Mouse (Mus musculus): ENCODE measurements at regions not wholly inside any gene's neighbourhood (a gene's known extent, or its start where the extent isn't known, plus 50 kb on each side); places are given as distances from the start of the nearest gene placed in this dataset.

GRCm38 (mm10) chr2:50003866-50004265 lies 62.4 kb upstream of the Lypd6 start:
- H3K27me3 ChIP-seq (ENCODE audit: control insufficient read depth, insufficient read depth, insufficient read length) = no peaks in the 10 kb centered on the region
- no peak overlapping the region for H3K4me2 ChIP-seq (ENCODE audit: low read depth)
- H3K79me2 ChIP-seq (ENCODE audit: control insufficient read depth, insufficient read depth) = no peaks in the 10 kb centered on the region
- H3ac ChIP-seq (ENCODE audit: control insufficient read depth, insufficient read length) = no peak overlapping the region
- no peak overlapping the region for H3K4me3 ChIP-seq
- no peaks in the 10 kb centered on the region for H3K36me3 ChIP-seq (ENCODE audit: control insufficient read depth, insufficient read depth)
- TF ChIP-seq SRF (IDR thresholded peaks at IDR 0.05; ENCODE audit: control insufficient read depth, insufficient read length, low read depth) (no peak), MAX (IDR thresholded peaks at IDR 0.05; ENCODE audit: low read depth) (no peak), E2F4 (IDR thresholded peaks at IDR 0.05; ENCODE audit: insufficient read depth) (no peak), MYOD1 (IDR thresholded peaks at IDR 0.05; ENCODE audit: control insufficient read depth in 1 of 3, insufficient read length in 2 of 3, low read depth in 2 of 3) (no peak), CEBPB (IDR thresholded peaks at IDR 0.05; ENCODE audit: insufficient read depth, poor library complexity, severe bottlenecking) (no peak), USF1 (IDR thresholded peaks at IDR 0.05; ENCODE audit: low read depth) (no peak), TCF12 (IDR thresholded peaks at IDR 0.05; ENCODE audit: insufficient read depth, poor library complexity, severe bottlenecking) (no peak), POLR2AphosphoS2 (IDR thresholded peaks at IDR 0.05; ENCODE audit: insufficient read length, low read depth) (no peak), MYOG (IDR thresholded peaks at IDR 0.05; ENCODE audit: control insufficient read depth in 1 of 3, insufficient read depth in 1 of 3, insufficient read length in 2 of 3, low read depth in 2 of 3) (no peak), TCF3 (IDR thresholded peaks at IDR 0.05; ENCODE audit: insufficient read length, low read depth) (no peak), REST (IDR thresholded peaks at IDR 0.05; ENCODE audit: insufficient read depth, insufficient read length) (no peak), POLR2A (IDR thresholded peaks at IDR 0.05; ENCODE audit: insufficient read length, low read depth) (no peak)

- Histone ChIP-seq H3ac (ENCODE audit: control insufficient read depth, insufficient read length) (no peak overlapping the region), H3K79me2 (ENCODE audit: control insufficient read depth, insufficient read depth) (no peaks in the 10 kb centered on the region), H3K27me3 (ENCODE audit: control insufficient read depth, insufficient read depth, insufficient read length) (no peaks in the 10 kb centered on the region), H3K36me3 (ENCODE audit: control insufficient read depth, insufficient read depth) (no peaks in the 10 kb centered on the region), H3K4me3 (no peak overlapping the region), H3K4me2 (ENCODE audit: low read depth) (no peak overlapping the region)
- TF ChIP-seq POLR2AphosphoS2 (IDR thresholded peaks at IDR 0.05; ENCODE audit: insufficient read length, low read depth) = no peak
- no peak for TF ChIP-seq USF1 (IDR thresholded peaks at IDR 0.05; ENCODE audit: low read depth)
- TF ChIP-seq POLR2A (IDR thresholded peaks at IDR 0.05; ENCODE audit: insufficient read length, low read depth) = no peak
- TF ChIP-seq MYOD1 (IDR thresholded peaks at IDR 0.05; ENCODE audit: control insufficient read depth in 1 of 3, insufficient read length in 2 of 3, low read depth in 2 of 3) = no peak
- TF ChIP-seq E2F4 (IDR thresholded peaks at IDR 0.05; ENCODE audit: insufficient read depth) = no peak
- TF ChIP-seq SRF (IDR thresholded peaks at IDR 0.05; ENCODE audit: control insufficient read depth, insufficient read length, low read depth) = no peak
- no peak for TF ChIP-seq MAX (IDR thresholded peaks at IDR 0.05; ENCODE audit: low read depth)
- TF ChIP-seq TCF12 (IDR thresholded peaks at IDR 0.05; ENCODE audit: insufficient read depth, poor library complexity, severe bottlenecking) = no peak
- no peak for TF ChIP-seq REST (IDR thresholded peaks at IDR 0.05; ENCODE audit: insufficient read depth, insufficient read length)
- TF ChIP-seq TCF3 (IDR thresholded peaks at IDR 0.05; ENCODE audit: insufficient read length, low read depth) = no peak
- no peak for TF ChIP-seq CEBPB (IDR thresholded peaks at IDR 0.05; ENCODE audit: insufficient read depth, poor library complexity, severe bottlenecking)
Measured at GRCm38 (mm10) chr2:50004674-50005527, 61.3 kb upstream of the Lypd6 start.

- no peak overlapping the region for H3K4me2 ChIP-seq (ENCODE audit: low read depth)
- TF ChIP-seq E2F4 (IDR thresholded peaks at IDR 0.05; ENCODE audit: insufficient read depth) (no peak), MYOD1 (IDR thresholded peaks at IDR 0.05; ENCODE audit: control insufficient read depth in 1 of 3, insufficient read length in 2 of 3, low read depth in 2 of 3) (no peak), POLR2A (IDR thresholded peaks at IDR 0.05; ENCODE audit: insufficient read length, low read depth) (no peak)
- H3K79me2 ChIP-seq (ENCODE audit: control insufficient read depth, insufficient read depth) = no peaks in the 10 kb centered on the region
- H3K27me3 ChIP-seq (ENCODE audit: control insufficient read depth, insufficient read depth, insufficient read length) = no peaks in the 10 kb centered on the region
- no peaks in the 10 kb centered on the region for H3K36me3 ChIP-seq (ENCODE audit: control insufficient read depth, insufficient read depth)
- no peak overlapping the region for H3K4me3 ChIP-seq
- no peak overlapping the region for H3ac ChIP-seq (ENCODE audit: control insufficient read depth, insufficient read length)
Measured at GRCm38 (mm10) chr2:50008282-50008681, 57.9 kb upstream of the Lypd6 start.

DNA sequence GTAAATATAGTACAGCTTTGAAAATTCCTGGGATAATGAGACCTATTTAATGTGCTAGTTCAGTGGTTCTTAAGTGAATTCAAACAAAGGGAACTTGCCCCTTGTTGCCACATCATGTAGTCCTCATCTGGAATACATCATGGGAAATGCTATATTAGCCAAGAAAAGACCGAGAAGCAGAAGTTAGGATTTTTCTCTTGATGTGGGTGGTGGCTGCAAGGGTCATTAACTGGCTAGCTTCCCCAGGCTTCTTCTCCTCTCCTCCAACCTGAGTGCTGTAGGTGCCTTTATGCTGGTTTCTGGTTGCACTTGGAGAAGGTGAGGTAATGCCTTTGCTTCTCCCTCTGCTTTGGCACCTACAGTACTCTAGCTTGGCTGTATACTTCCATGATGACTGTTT lies 55.8 kb upstream of the Lypd6 start:
- Histone ChIP-seq H3K4me2 (ENCODE audit: low read depth) (no peak overlapping the region), H3K36me3 (ENCODE audit: control insufficient read depth, insufficient read depth) (no peaks in the 10 kb centered on the region), H3K27me3 (ENCODE audit: control insufficient read depth, insufficient read depth, insufficient read length) (no peaks in the 10 kb centered on the region), H3K4me3 (no peak overlapping the region), H3K79me2 (ENCODE audit: control insufficient read depth, insufficient read depth) (no peaks in the 10 kb centered on the region), H3ac (ENCODE audit: control insufficient read depth, insufficient read length) (no peak overlapping the region)
- TF ChIP-seq SRF (IDR thresholded peaks at IDR 0.05; ENCODE audit: control insufficient read depth, insufficient read length, low read depth) = no peak

- Histone ChIP-seq H3K36me3 (ENCODE audit: control insufficient read depth, insufficient read depth) (no peaks in the 10 kb centered on the region), H3K27me3 (ENCODE audit: control insufficient read depth, insufficient read depth, insufficient read length) (no peaks in the 10 kb centered on the region), H3K4me3 (no peak overlapping the region), H3K4me2 (ENCODE audit: low read depth) (no peak overlapping the region), H3ac (ENCODE audit: control insufficient read depth, insufficient read length) (no peak overlapping the region), H3K79me2 (ENCODE audit: control insufficient read depth, insufficient read depth) (no peaks in the 10 kb centered on the region)
- TF ChIP-seq REST (IDR thresholded peaks at IDR 0.05; ENCODE audit: insufficient read depth, insufficient read length) (no peak), MYOD1 (IDR thresholded peaks at IDR 0.05; ENCODE audit: control insufficient read depth in 1 of 3, insufficient read length in 2 of 3, low read depth in 2 of 3) (no peak), USF1 (IDR thresholded peaks at IDR 0.05; ENCODE audit: low read depth) (no peak), TCF3 (IDR thresholded peaks at IDR 0.05; ENCODE audit: insufficient read length, low read depth) (no peak), MAX (IDR thresholded peaks at IDR 0.05; ENCODE audit: low read depth) (no peak), CEBPB (IDR thresholded peaks at IDR 0.05; ENCODE audit: insufficient read depth, poor library complexity, severe bottlenecking) (no peak), E2F4 (IDR thresholded peaks at IDR 0.05; ENCODE audit: insufficient read depth) (no peak), TCF12 (IDR thresholded peaks at IDR 0.05; ENCODE audit: insufficient read depth, poor library complexity, severe bottlenecking) (no peak), MYOG (IDR thresholded peaks at IDR 0.05; ENCODE audit: control insufficient read depth in 1 of 3, insufficient read depth in 1 of 3, insufficient read length in 2 of 3, low read depth in 2 of 3) (no peak), POLR2A (IDR thresholded peaks at IDR 0.05; ENCODE audit: insufficient read length, low read depth) (no peak), SRF (IDR thresholded peaks at IDR 0.05; ENCODE audit: control insufficient read depth, insufficient read length, low read depth) (no peak), POLR2AphosphoS2 (IDR thresholded peaks at IDR 0.05; ENCODE audit: insufficient read length, low read depth) (no peak)
Measured at GRCm38 (mm10) chr2:50012303-50012702, 53.9 kb upstream of the Lypd6 start.

All from myocyte (in vitro differentiated cells).